Mouse (Mus musculus) kidney, embryonic 15.5 days (tissue): ENCODE data around the gene Syne3. TPM values are rescaled to one million over a fixed set of nuclear protein-coding genes. Genes with fewer than 3 reads are reported as not detected.

ENCODE experiments used
- ATAC-seq: fragments of 200-750 bp; cut with Nextera tagmentation; replicated peaks from 2 replicates; pipeline ENCODE4 v1.8.0; 2017; ENCODE audit warnings: moderate TSS enrichment; ENCODE audit not compliant: low FRiP score
- H3K27ac ChIP-seq: fragments of 300-500 bp; sonication (generic); 2 replicates; pipeline ENCODE4 v1.5.1; 2015; ENCODE audit warnings: mild to moderate bottlenecking, inconsistent platforms
- H3K27me3 ChIP-seq: fragments of 300-500 bp; sonication (generic); 2 replicates; pipeline ENCODE4 v1.6.1; 2015; ENCODE audit warnings: inconsistent platforms
- H3K36me3 ChIP-seq: fragments of 300-500 bp; sonication (generic); 2 replicates; pipeline ENCODE4 v1.6.1; 2015; ENCODE audit warnings: inconsistent platforms
- H3K4me1 ChIP-seq: fragments of 300-500 bp; sonication (generic); 2 replicates; pipeline ENCODE4 v1.6.1; 2015; ENCODE audit warnings: inconsistent platforms
- H3K4me2 ChIP-seq: fragments of 300-500 bp; sonication (generic); 2 replicates; pipeline ENCODE4 v1.6.1; 2015; ENCODE audit warnings: moderate library complexity, mild to moderate bottlenecking, inconsistent platforms
- H3K4me3 ChIP-seq: fragments of 300-500 bp; sonication (generic); replicated peaks from 2 replicates; pipeline ENCODE4 v1.5.1; 2015; ENCODE audit warnings: mild to moderate bottlenecking, inconsistent platforms
- H3K9ac ChIP-seq: fragments of 300-500 bp; sonication (generic); 2 replicates; pipeline ENCODE4 v1.6.1; 2015; ENCODE audit warnings: mild to moderate bottlenecking, inconsistent platforms
- H3K9me3 ChIP-seq: fragments of 300-500 bp; sonication (generic); replicated peaks from 2 replicates; pipeline ENCODE4 v1.6.1; 2016; ENCODE audit warnings: inconsistent platforms
- WGBS: fragments of 180-500 bp; shearing (Covaris S2); methylation state at CpG from one replicate; pipeline ENCODE4 v1.1.7; 2015; ENCODE audit warnings: mixed read lengths; 5-methylcytosine and 5-hydroxymethylcytosine counted together
- microRNA-seq: library from miRNA; unstranded; fragments of <30 nt; microRNA quantifications from one replicate; pipeline ENCODE4, GENCODE M21; 2016
- polyA plus RNA-seq: library from polyadenylated mRNA; unstranded; fragments of >200 nt; fragmentation: Nextera tagmentation; extraction: Ambion mirVana; gene quantifications from 2 replicates; pipeline ENCODE4 v1.2.1, GENCODE M21; 2015

The Syne3 gene
- polyA plus RNA-seq, 1 experiment from 2014 or later: 0.82 TPM

DNA sequence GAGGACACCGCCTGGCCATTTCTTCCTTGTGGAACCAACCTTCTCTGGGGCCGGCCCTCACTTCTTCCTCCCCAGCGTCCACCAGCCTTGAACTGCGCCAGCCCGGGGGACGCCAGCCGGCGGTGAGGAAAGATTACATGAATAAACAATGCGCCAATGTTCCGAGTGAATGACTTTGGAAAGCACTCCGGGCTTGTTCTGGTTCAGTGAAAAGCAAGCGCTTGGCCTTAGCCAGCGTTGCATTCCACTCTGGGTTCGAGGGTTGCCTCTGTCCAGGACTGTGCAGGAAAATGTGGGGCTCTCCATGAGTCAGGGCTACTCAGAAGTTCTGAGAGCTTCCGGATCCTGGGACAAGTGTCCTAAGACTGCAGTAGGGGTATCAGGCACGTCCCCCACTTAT lies 113.0 kb downstream of the Syne3 start:
- Histone ChIP-seq H3K4me2 (no peak overlapping the region), H3K27me3 (no peaks in the 10 kb centered on the region), H3K4me3 (no peak overlapping the region), H3K9ac (no peak overlapping the region), H3K36me3 (no peaks in the 10 kb centered on the region), H3K4me1 (peaks cover 43% of the 10 kb centered on the region), H3K9me3 (no peaks in the 10 kb centered on the region), H3K27ac (peak overlapping the region; percentile 91)
- peak; percentile 80 for ATAC-seq
- 50% methylated on average over 16 of the region's 16 CpGs for WGBS

DNA sequence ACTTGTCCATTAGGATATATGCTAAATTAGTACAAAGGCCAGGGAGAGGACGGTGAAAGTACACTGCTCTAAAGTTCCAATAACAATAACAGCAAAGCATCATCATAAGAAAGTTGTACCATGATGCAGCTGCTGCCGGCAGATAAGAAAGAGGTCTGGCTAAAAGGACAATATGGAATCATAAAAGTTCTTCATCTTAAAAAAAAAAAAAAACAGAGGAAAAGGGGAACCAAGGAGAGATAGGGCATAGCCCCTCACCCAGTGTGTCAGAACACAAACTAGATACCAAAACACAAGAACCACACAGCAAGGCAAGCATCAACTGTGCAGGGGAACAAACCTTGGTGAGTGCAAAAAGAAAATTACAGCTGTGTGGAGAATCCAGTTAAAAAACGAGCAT lies 117.4 kb downstream of the Syne3 start:
- ATAC-seq: no peak
- H3K9me3 ChIP-seq: no peaks in the 10 kb centered on the region
- no peaks in the 10 kb centered on the region for H3K36me3 ChIP-seq
- no peak overlapping the region for H3K4me2 ChIP-seq
- no peaks in the 10 kb centered on the region for H3K27me3 ChIP-seq
- WGBS: 85% methylated on average over 3 of the region's 3 CpGs
- no peak overlapping the region for H3K9ac ChIP-seq
- H3K4me3 ChIP-seq: no peak overlapping the region
- peaks cover 14% of the 10 kb centered on the region for H3K4me1 ChIP-seq
- H3K27ac ChIP-seq: no peak overlapping the region

DNA sequence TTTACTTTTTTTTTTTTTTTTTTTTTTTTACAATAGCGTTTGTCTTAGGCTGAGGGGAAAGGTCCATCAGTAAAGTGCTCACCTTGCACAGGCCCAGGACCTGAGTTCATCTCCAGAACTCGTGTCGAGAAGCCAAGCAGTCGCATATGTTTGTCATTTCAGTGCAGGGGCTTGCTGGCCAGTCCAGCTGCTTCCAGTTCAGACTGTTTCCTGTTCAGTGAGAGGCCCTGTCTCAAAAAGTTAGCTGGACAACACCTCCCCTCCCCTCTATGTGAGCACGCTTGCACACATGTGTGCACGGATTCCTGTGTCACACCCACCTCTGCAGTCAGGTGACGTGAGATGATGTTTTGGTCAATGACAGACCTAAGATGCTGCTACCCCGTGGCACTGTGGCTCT lies 119.5 kb downstream of the Syne3 start:
- Histone ChIP-seq H3K4me1 (no peaks in the 10 kb centered on the region), H3K9ac (no peak overlapping the region), H3K4me3 (no peak overlapping the region), H3K36me3 (no peaks in the 10 kb centered on the region), H3K4me2 (no peak overlapping the region), H3K27me3 (no peaks in the 10 kb centered on the region), H3K27ac (no peak overlapping the region), H3K9me3 (no peaks in the 10 kb centered on the region)
- WGBS: 86% methylated on average over 8 of the region's 8 CpGs
- ATAC-seq: no peak

DNA sequence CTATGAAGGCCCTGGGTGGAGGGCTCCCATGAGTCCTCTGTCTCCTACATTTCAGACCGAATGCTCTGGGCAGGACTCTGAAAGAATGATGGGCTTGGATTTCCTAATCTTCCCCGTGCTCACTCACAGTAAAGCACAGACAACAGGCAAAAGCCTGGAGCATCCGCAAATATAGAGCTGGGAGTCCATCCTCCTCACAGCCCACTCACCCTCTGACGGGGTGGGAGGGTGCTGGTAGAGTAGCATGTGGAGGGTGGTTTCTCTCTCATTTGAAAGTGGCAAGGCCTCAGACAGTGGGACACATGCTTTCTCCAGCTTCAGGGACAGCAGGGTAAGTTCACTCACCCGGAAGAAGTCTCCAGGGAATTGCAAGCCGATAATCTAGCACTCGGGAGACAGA lies 123.5 kb downstream of the Syne3 start:
- WGBS: 78% methylated on average over 7 of the region's 7 CpGs
- H3K9me3 ChIP-seq: no peaks in the 10 kb centered on the region
- H3K4me1 ChIP-seq: 0 out of 2 replicates have a peak, but pooled peaks cover 4% of the 10 kb centered on the region
- H3K27ac ChIP-seq: no peak overlapping the region
- ATAC-seq: no peak
- H3K4me2 ChIP-seq: no peak overlapping the region
- H3K27me3 ChIP-seq: no peaks in the 10 kb centered on the region
- H3K9ac ChIP-seq: no peak overlapping the region
- H3K36me3 ChIP-seq: no peaks in the 10 kb centered on the region
- H3K4me3 ChIP-seq: no peak overlapping the region

DNA sequence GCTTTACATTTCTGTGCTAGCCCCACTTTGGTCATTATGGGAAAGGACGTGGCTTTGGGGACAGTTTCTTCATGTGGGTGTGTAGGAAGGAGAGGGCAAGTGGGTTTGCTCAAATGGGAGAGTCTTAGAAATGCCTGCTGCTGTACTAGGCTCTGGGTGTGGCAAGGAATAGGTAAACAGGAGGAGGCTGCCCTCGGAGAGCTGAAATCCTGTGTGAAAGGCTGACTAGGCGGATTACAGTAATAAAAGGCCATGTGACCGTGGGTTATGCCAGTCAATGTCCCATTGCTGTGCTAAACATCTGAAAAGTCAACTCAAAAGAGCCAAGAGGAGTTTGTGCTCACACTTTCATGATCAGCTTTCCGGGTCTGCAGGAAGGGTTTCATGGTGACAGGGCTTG lies 127.1 kb downstream of the Syne3 start:
- no peak for ATAC-seq
- 60% methylated on average over 5 of the region's 5 CpGs for WGBS
- no peaks in the 10 kb centered on the region for H3K36me3 ChIP-seq
- no peak overlapping the region for H3K27ac ChIP-seq
- no peak overlapping the region for H3K9ac ChIP-seq
- H3K27me3 ChIP-seq: no peaks in the 10 kb centered on the region
- H3K9me3 ChIP-seq: no peaks in the 10 kb centered on the region
- no peak overlapping the region for H3K4me2 ChIP-seq
- no peak overlapping the region for H3K4me3 ChIP-seq
- H3K4me1 ChIP-seq: 0 out of 2 replicates have a peak, but pooled peaks cover 4% of the 10 kb centered on the region

DNA sequence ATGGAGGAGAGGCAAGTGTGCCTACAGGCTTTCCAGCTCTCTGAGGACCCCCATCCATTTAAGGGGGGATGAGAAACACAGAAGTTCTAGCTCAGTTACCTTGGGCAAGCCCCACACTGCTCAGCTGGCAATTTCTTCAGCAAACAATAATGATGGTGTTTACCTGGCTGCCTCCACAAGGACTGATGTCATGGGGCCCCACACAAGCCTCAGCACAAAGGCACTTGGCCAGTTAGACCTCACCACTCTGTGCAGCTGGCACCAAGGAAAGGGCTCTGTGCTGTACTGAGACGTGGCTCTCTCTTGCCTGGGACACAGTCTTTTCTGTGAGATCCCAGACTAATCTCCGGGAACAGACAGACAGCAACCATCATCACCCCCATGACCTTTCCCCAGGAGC lies 127.5 kb downstream of the Syne3 start:
- no peaks in the 10 kb centered on the region for H3K36me3 ChIP-seq
- H3K9me3 ChIP-seq: no peaks in the 10 kb centered on the region
- 81% methylated on average over 2 of the region's 2 CpGs for WGBS
- 0 out of 2 replicates have a peak, but pooled peaks cover 4% of the 10 kb centered on the region for H3K4me1 ChIP-seq
- no peaks in the 10 kb centered on the region for H3K27me3 ChIP-seq
- no peak overlapping the region for H3K4me3 ChIP-seq
- no peak for ATAC-seq
- H3K9ac ChIP-seq: no peak overlapping the region
- H3K4me2 ChIP-seq: no peak overlapping the region
- H3K27ac ChIP-seq: no peak overlapping the region

DNA sequence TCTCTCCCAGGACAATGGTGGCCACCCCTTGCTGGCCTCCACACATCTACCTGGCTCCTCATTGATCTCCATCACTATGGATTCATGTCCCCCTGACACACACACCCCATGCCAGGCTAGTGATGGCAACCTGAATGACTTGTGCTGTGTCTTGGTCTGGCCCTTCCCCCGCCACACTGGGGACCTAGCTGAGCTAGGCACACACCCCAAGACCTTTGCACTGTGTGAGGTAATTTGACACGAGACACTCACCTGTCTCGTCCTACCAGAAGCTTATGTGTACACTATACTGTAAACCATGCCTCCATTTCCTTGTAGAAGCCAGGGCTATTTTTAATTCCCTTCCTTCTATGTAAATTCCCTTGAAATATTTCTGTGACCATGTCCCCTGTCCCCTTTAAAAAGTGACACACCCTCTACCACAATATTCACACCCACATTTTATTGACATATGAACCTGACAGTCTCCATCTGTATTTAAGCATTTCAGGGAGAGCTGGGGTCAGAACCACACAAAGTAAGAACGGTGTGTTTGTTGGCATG lies 128.0 kb downstream of the Syne3 start:
- H3K4me1 ChIP-seq: 0 out of 2 replicates have a peak, but pooled peaks cover 4% of the 10 kb centered on the region
- no peaks in the 10 kb centered on the region for H3K9me3 ChIP-seq
- 72% methylated on average over 4 of the region's 4 CpGs for WGBS
- H3K27ac ChIP-seq: no peak overlapping the region
- no peak overlapping the region for H3K4me3 ChIP-seq
- no peaks in the 10 kb centered on the region for H3K27me3 ChIP-seq
- 0 out of 2 replicates have a peak, but pooled peaks have one; percentile 19 for ATAC-seq
- H3K36me3 ChIP-seq: no peaks in the 10 kb centered on the region
- H3K4me2 ChIP-seq: no peak overlapping the region
- H3K9ac ChIP-seq: no peak overlapping the region

DNA sequence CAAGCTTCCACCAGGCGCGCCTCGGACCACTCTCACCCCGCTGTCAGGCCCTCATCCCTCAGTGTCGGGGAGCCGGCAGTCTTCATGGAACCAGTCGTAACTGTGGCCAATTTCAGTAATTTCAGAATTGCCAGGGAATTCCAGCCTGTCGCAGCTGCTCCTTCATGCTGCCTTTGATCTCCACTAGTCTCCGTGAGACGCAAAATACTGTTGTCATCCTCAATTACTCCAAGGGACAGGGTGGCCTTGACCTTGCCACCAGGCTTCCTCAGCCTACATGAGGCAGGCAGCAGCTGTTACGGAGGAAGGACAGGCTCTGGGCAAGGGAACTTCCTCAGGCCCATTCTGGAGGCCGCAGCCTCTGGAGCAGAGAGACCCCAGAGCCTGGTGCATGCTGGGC lies 129.2 kb downstream of the Syne3 start:
- no peak overlapping the region for H3K27ac ChIP-seq
- no peak overlapping the region for H3K4me3 ChIP-seq
- H3K9ac ChIP-seq: no peak overlapping the region
- H3K4me1 ChIP-seq: 0 out of 2 replicates have a peak, but pooled peaks cover 4% of the 10 kb centered on the region
- no peaks in the 10 kb centered on the region for H3K9me3 ChIP-seq
- H3K27me3 ChIP-seq: no peaks in the 10 kb centered on the region
- no peak for ATAC-seq
- no peak overlapping the region for H3K4me2 ChIP-seq
- 58% methylated on average over 12 of the region's 12 CpGs for WGBS
- H3K36me3 ChIP-seq: no peaks in the 10 kb centered on the region

Small RNA genes lying within 50 kb of the gene (microRNA-seq; reads per million reads assigned to microRNA genes)
- 0.74 reads per million for gene Mir3069

Other genes starting within 250 kb of the Syne3 start
- gene Clmn, start 144.7 kb downstream of the Syne3 start, polyA plus RNA-seq: 4.9 and 5.5 TPM in 2 replicates
- 159 and 184 TPM in 2 replicates for gene Glrx5, start 22.9 kb upstream of the Syne3 start, polyA plus RNA-seq
- gene Tcl1b2, start 136.2 kb upstream of the Syne3 start, polyA plus RNA-seq: not detected in 2 replicates
- gene Tcl1b1, start 149.9 kb upstream of the Syne3 start, polyA plus RNA-seq: not detected in 2 replicates
- gene Tcl1b5, start 166.5 kb upstream of the Syne3 start, polyA plus RNA-seq: not detected in 2 replicates
- not detected in 2 replicates for gene Tcl1b3, start 181.2 kb upstream of the Syne3 start, polyA plus RNA-seq
- gene Tcl1b4, start 192.1 kb upstream of the Syne3 start, polyA plus RNA-seq: not detected in 2 replicates
- not detected in 2 replicates for gene Tcl1, start 213.0 kb upstream of the Syne3 start, polyA plus RNA-seq